8 mouse cellular contexts compared by ENCODE assay signal in genomic region chr11:77737289-77737688, GRCm38 (mm10). TPM values are rescaled to one million over a fixed set of nuclear protein-coding genes. Genes with fewer than 3 reads are reported as not detected.
DNase-seq lines count a peak whose midpoint lies in the region; ATAC-seq lines count a peak whose summit lies in the region.

No protein-coding gene starts in this region.

- H3K4me3 ChIP-seq in forebrain, embryonic 10.5 days, result no peak overlapping the region
- no peak overlapping the region for H3K4me3 ChIP-seq in forebrain, embryonic 13.5 days

- H3K27me3 ChIP-seq in forebrain, embryonic 10.5 days (ENCODE audit: poor library complexity, severe bottlenecking), result no peaks in the 10 kb centered on the region
- H3K27me3 ChIP-seq in forebrain, embryonic 13.5 days, result no peaks in the 10 kb centered on the region

- H3K9ac ChIP-seq in forebrain, embryonic 13.5 days, result no peak overlapping the region

- H3K4me2 ChIP-seq in forebrain, embryonic 13.5 days, result no peak overlapping the region

- H3K27ac ChIP-seq in forebrain, embryonic 10.5 days, result no peak overlapping the region
- no peak overlapping the region for H3K27ac ChIP-seq in forebrain, embryonic 13.5 days

- peak; percentile 86 for DNase-seq in forebrain, embryonic 10.5 days (ENCODE audit: extremely low spot score, low spot score)
- DNase-seq in WW6 (ENCODE audit: low read depth, low spot score), result peak; percentile 81
- DNase-seq in cerebellum, postnatal 25 days, result peak; percentile 87 to 94
- DNase-seq in gastrocnemius, postnatal 4 days (ENCODE audit: low spot score in 2 of 2), result peak; percentile 81 to 85
- peak; percentile 77 to 87 for DNase-seq in layer of hippocampus, postnatal 14 days (ENCODE audit: low spot score in 2 of 2)
- peak; percentile 31 to 58 for DNase-seq in spleen, postnatal 36 days (ENCODE audit: low spot score in 2 of 2)

- no peaks in the 10 kb centered on the region for H3K36me3 ChIP-seq in forebrain, embryonic 10.5 days (replicated peaks)
- no peaks in the 10 kb centered on the region for H3K36me3 ChIP-seq in forebrain, embryonic 13.5 days (ENCODE audit: poor library complexity, severe bottlenecking)

- H3K9me3 ChIP-seq in forebrain, embryonic 10.5 days, result no peaks in the 10 kb centered on the region
- no peaks in the 10 kb centered on the region for H3K9me3 ChIP-seq in forebrain, embryonic 13.5 days (replicated peaks)

- no peak for ATAC-seq in forebrain, embryonic 13.5 days
- ATAC-seq in megakaryocyte-erythroid progenitor cell, adult 5-6 weeks (replicated peaks; ENCODE audit: low FRiP score, low TSS enrichment, poor library complexity, severe bottlenecking), result peak; percentile 44; the same call in 1 of the 2 replicates

- H3K4me1 ChIP-seq in forebrain, embryonic 10.5 days, result no peaks in the 10 kb centered on the region
- no peaks in the 10 kb centered on the region for H3K4me1 ChIP-seq in forebrain, embryonic 13.5 days

- WGBS in forebrain, embryonic 10.5 days, result 1% methylated on average over 6 of the region's 6 CpGs
- 2% methylated on average over 6 of the region's 6 CpGs for WGBS in forebrain, embryonic 13.5 days

RNA-seq across cellular contexts. Expression of gene Cryba1, which starts 12.2 kb away (rescaled TPM):
- polyA plus RNA-seq in forebrain, embryonic 10.5 days (2016; fragmentation: Nextera tagmentation; extraction: Ambion mirVana), result 0.21 and 0.73 TPM in 2 replicates
- 0.76 and 1.7 TPM in 2 replicates for polyA plus RNA-seq in forebrain, embryonic 13.5 days (2015; fragmentation: Nextera tagmentation; extraction: Ambion mirVana)
- not detected for total RNA-seq in gastrocnemius, postnatal 4 days (2021)
- not detected for total RNA-seq in layer of hippocampus, postnatal 14 days (2021)
- total RNA-seq in megakaryocyte-erythroid progenitor cell, adult 5-6 weeks (2014; fragmentation: Nextera tagmentation), result not detected in 2 replicates
- not detected in 2 replicates for total RNA-seq in megakaryocyte-erythroid progenitor cell, adult 5-6 weeks (2017)

RNA-seq across cellular contexts. Expression of gene Myo18a, which starts 25.8 kb away (rescaled TPM):
- polyA plus RNA-seq in forebrain, embryonic 10.5 days (2016; fragmentation: Nextera tagmentation; extraction: Ambion mirVana), result 25.9 and 26.4 TPM in 2 replicates
- polyA plus RNA-seq in forebrain, embryonic 13.5 days (2015; fragmentation: Nextera tagmentation; extraction: Ambion mirVana), result 38.2 and 48.1 TPM in 2 replicates
- 100 to 1,000 TPM; 261 to 280 TPM for total RNA-seq in gastrocnemius, postnatal 4 days (2021)
- total RNA-seq in layer of hippocampus, postnatal 14 days (2021), result 100 to 1,000 TPM; 159 to 173 TPM
- total RNA-seq in megakaryocyte-erythroid progenitor cell, adult 5-6 weeks (2014; fragmentation: Nextera tagmentation), result 69.3 and 99.2 TPM in 2 replicates
- 84.3 and 107 TPM in 2 replicates for total RNA-seq in megakaryocyte-erythroid progenitor cell, adult 5-6 weeks (2017)

RNA-seq across cellular contexts. Expression of gene Gm10277, which starts 50.3 kb away (rescaled TPM):
- polyA plus RNA-seq in forebrain, embryonic 10.5 days (2016; fragmentation: Nextera tagmentation; extraction: Ambion mirVana), result 0.92 and 1.2 TPM in 2 replicates
- 2.9 and 3.2 TPM in 2 replicates for polyA plus RNA-seq in forebrain, embryonic 13.5 days (2015; fragmentation: Nextera tagmentation; extraction: Ambion mirVana)
- not detected for total RNA-seq in gastrocnemius, postnatal 4 days (2021)
- not detected for total RNA-seq in layer of hippocampus, postnatal 14 days (2021)
- not detected in 2 replicates for total RNA-seq in megakaryocyte-erythroid progenitor cell, adult 5-6 weeks (2014; fragmentation: Nextera tagmentation)
- not detected in 2 replicates for total RNA-seq in megakaryocyte-erythroid progenitor cell, adult 5-6 weeks (2017)

RNA-seq across cellular contexts. Expression of gene Nufip2, which starts 51.3 kb away (rescaled TPM):
- polyA plus RNA-seq in forebrain, embryonic 10.5 days (2016; fragmentation: Nextera tagmentation; extraction: Ambion mirVana), result 3.9 TPM in 2 replicates
- polyA plus RNA-seq in forebrain, embryonic 13.5 days (2015; fragmentation: Nextera tagmentation; extraction: Ambion mirVana), result 4.3 and 5.0 TPM in 2 replicates
- total RNA-seq in gastrocnemius, postnatal 4 days (2021), result 10 to 100 TPM; 60.1 to 64.9 TPM
- total RNA-seq in layer of hippocampus, postnatal 14 days (2021), result 10 to 100 TPM; 78.2 to 87.1 TPM
- 60.0 and 67.4 TPM in 2 replicates for total RNA-seq in megakaryocyte-erythroid progenitor cell, adult 5-6 weeks (2014; fragmentation: Nextera tagmentation)
- total RNA-seq in megakaryocyte-erythroid progenitor cell, adult 5-6 weeks (2017), result 78.5 and 79.1 TPM in 2 replicates
